10 mouse cellular contexts compared by ENCODE assay signal in the genomic region with DNA sequence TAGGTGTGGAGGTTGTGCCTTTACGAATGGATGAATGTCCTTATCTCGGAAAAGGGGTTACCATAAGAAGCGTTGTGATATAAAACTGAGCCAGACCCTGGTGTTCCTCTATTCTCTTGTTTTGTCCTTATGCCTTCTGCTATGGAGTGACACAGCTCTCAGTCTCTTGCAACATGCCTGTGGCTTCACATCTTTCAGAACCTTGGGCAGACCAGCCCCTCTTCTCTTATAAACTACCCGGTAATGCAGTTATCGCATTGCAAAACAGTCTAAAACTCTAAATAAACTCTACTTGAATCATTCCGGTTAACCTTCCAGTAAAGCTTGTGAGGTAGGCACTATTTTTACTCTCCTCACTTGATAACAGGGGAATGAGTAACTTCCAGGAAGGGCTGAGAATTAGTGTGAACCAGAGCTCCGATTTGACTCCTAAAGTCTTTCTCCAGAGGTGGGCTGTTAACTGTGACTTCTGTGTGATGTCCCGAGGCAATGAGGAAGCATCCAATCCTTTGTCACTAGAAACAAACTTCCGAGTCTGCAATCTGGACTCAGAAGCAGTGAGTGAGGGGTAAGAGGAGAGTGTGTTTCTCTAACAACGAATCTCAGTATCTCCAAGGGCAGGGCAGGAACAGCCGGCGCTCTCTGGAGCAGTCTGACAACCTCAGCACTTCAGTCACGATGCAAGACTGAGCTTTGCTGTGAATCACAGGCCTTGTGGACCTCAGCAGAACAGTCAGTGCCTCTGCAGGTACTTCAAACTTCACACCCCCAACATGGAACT. TPM values are rescaled to one million over a fixed set of nuclear protein-coding genes. Genes with fewer than 3 reads are reported as not detected.
A peak's percentile ranks its signal among the peaks of the same experiment; 100 is the strongest.
DNase-seq lines count a peak whose midpoint lies in the region; ATAC-seq and TF ChIP-seq lines count a peak whose summit lies in the region.
"Had no signal": no experiment of that assay in that cellular context is flagged by ENCODE, and none has a peak within 500 bp of the region (broad histone marks: within the 10 kb centered on the region; RNA-seq: fewer than 3 reads in every experiment).

No protein-coding gene starts in this region.

- H3K4me3 ChIP-seq in bone marrow, adult 2 months (replicated peaks; ENCODE audit: control insufficient read depth, low read depth, low read length) = peak overlapping the region; percentile 48

- peaks cover 3% of the 10 kb centered on the region; the same call in 1 of the 2 replicates for H3K4me1 ChIP-seq in bone marrow, adult 2 months (ENCODE audit: control insufficient read depth, insufficient read depth, low read length)

- peak; percentile 20 for DNase-seq in embryo, embryonic 10 days (ENCODE audit: low spot score)
- no peak for DNase-seq in embryo, embryonic 11 days
- DNase-seq in lung, postnatal 36 days = peak; percentile 39
- no peak for DNase-seq in cerebellum, postnatal 36 days
- no peak for DNase-seq in layer of hippocampus, postnatal 36 days
- DNase-seq: kidney, adult 11 months had no signal

- 41% methylated on average over 13 of the region's 13 CpGs for WGBS in bone marrow, adult 2 months

- H3K27ac ChIP-seq in bone marrow, adult 2 months (ENCODE audit: control insufficient read depth, insufficient read depth, low read depth, low read length, poor library complexity) = peak overlapping the region; percentile 96

- no peak for TF ChIP-seq CTCF in bone marrow, adult 2 months (IDR thresholded peaks at IDR 0.05; ENCODE audit: control insufficient read depth, insufficient read depth, low read length)

- no peak for TF ChIP-seq POLR2A in bone marrow, adult 2 months (IDR thresholded peaks at IDR 0.05; ENCODE audit: borderline replicate concordance, control insufficient read depth, low read depth, low read length)

- ATAC-seq in hematopoietic stem cell, adult 5-6 weeks (replicated peaks in 1 of 2; ENCODE audit: insufficient read depth in 1 of 2, low FRiP score in 2 of 2, low TSS enrichment in 1 of 2, low read depth in 1 of 2, poor library complexity in 2 of 2, severe bottlenecking in 2 of 2) = peak; percentile 18 to 49; a peak in 1 of 4 replicates
- ATAC-seq in cerebellum, adult (ENCODE audit: insufficient number of reproducible peaks, low FRiP score, low TSS enrichment) = no peak

RNA-seq across cellular contexts. Expression of a gene that starts 50.9 kb away (rescaled TPM):
- not detected in 2 replicates for polyA plus RNA-seq in bone marrow, adult 2 months (2011; ENCODE audit: insufficient read depth, insufficient read length, low replicate concordance, missing spikeins)
- not detected in 2 replicates for total RNA-seq in hematopoietic stem cell, adult 5-6 weeks (2017)
- total RNA-seq in layer of hippocampus, postnatal 36 days (2021) = not detected
- total RNA-seq: adrenal gland, adult 8-10 months had no signal

RNA-seq across cellular contexts. Expression of a gene that starts 57.2 kb away (rescaled TPM):
- 34.0 and 40.0 TPM in 2 replicates for polyA plus RNA-seq in bone marrow, adult 2 months (2011; ENCODE audit: insufficient read depth, insufficient read length, low replicate concordance, missing spikeins)
- 160 and 167 TPM in 2 replicates for total RNA-seq in hematopoietic stem cell, adult 5-6 weeks (2017)
- 10 to 100 TPM; 63.5 to 73.7 TPM for total RNA-seq in layer of hippocampus, postnatal 36 days (2021)

Comparison
In these comparisons a context has a peak if more than half of its experiments do, and no peak if none do; other contexts are left out.
1. DNase-seq: peak in embryo, embryonic 10 days (single experiment) and lung, postnatal 36 days (single experiment); none in embryo, embryonic 11 days (single experiment), cerebellum, postnatal 36 days (0 of 2) and layer of hippocampus, postnatal 36 days (0 of 2).